21 mouse cellular contexts compared by ENCODE assay signal in genomic region chr4:39934025-39934708, GRCm38 (mm10).
DNase-seq lines count a peak whose midpoint lies in the region; ATAC-seq and TF ChIP-seq lines count a peak whose summit lies in the region.
"Had no signal": no experiment of that assay in that cellular context is flagged by ENCODE, and none has a peak within 500 bp of the region (broad histone marks: within the 10 kb centered on the region; RNA-seq: fewer than 3 reads in every experiment).

No protein-coding gene starts in this region.

- H3K27me3 ChIP-seq in hindbrain, embryonic 15.5 days = no peaks in the 10 kb centered on the region
- no peaks in the 10 kb centered on the region for H3K27me3 ChIP-seq in hindbrain, embryonic 13.5 days
- H3K27me3 ChIP-seq in forebrain, embryonic 16.5 days (replicated peaks; ENCODE audit: control insufficient read depth, insufficient read depth, low read length) = no peaks in the 10 kb centered on the region
- no peaks in the 10 kb centered on the region for H3K27me3 ChIP-seq in heart, adult 2 months (ENCODE audit: control insufficient read depth, insufficient read depth, low read length)
- H3K27me3 ChIP-seq: liver, embryonic 13.5 days had no signal

- H3K9ac ChIP-seq in hindbrain, embryonic 15.5 days = no peak overlapping the region
- no peak overlapping the region for H3K9ac ChIP-seq in hindbrain, embryonic 13.5 days
- H3K9ac ChIP-seq in forebrain, embryonic 16.5 days (replicated peaks; ENCODE audit: low read depth, low read length) = no peak overlapping the region
- H3K9ac ChIP-seq in heart, adult 2 months (ENCODE audit: low read depth, low read length) = no peak overlapping the region
- H3K9ac ChIP-seq: liver, embryonic 13.5 days had no signal

- DNase-seq in cerebellum, postnatal 10 days = peak; percentile 18 to 25
- DNase-seq in cerebellum, adult 8-10 months = no peak
- peak; percentile 5 to 6 for DNase-seq in left cerebral cortex, postnatal 14 days (ENCODE audit: low spot score in 2 of 2)
- no peak for DNase-seq in left cerebral cortex, adult 11 months (ENCODE audit: low spot score)
- DNase-seq in heart, adult 2 months = no peak
- DNase-seq: adrenal gland, adult 8-10 months; cerebellum, adult 2 months; gastrocnemius, postnatal 25 days; heart, postnatal 4 days; kidney, adult 18-20 months; kidney, postnatal 4 days; liver, embryonic 13.5 days; lung, adult 2 months; lung, postnatal 14 days had no signal

- 79% methylated on average over 12 of the region's 12 CpGs for whole genome bisulfite sequencing in hindbrain, embryonic 15.5 days
- WGBS in hindbrain, embryonic 13.5 days = 86% methylated on average over 12 of the region's 12 CpGs
- WGBS in forebrain, embryonic 16.5 days = 59% methylated on average over 12 of the region's 12 CpGs
- 69% methylated on average over 12 of the region's 12 CpGs for WGBS in heart, adult 2 months

- H3K4me3 ChIP-seq in hindbrain, embryonic 15.5 days = no peak overlapping the region
- H3K4me3 ChIP-seq in hindbrain, embryonic 13.5 days = no peak overlapping the region
- no peak overlapping the region for H3K4me3 ChIP-seq in forebrain, embryonic 16.5 days (replicated peaks; ENCODE audit: low read length)
- H3K4me3 ChIP-seq in heart, adult 2 months = no peak overlapping the region
- H3K4me3 ChIP-seq: liver, embryonic 13.5 days had no signal

- intact Hi-C loops in left cerebral cortex, postnatal 14 days (cut with DNase I) = no loop called here
- intact Hi-C loops in heart, adult 2 months (cut with DNase I) = no loop called here

- H3K4me1 ChIP-seq in hindbrain, embryonic 15.5 days (replicated peaks) = no peaks in the 10 kb centered on the region
- no peaks in the 10 kb centered on the region for H3K4me1 ChIP-seq in hindbrain, embryonic 13.5 days (replicated peaks)
- H3K4me1 ChIP-seq in forebrain, embryonic 16.5 days (replicated peaks; ENCODE audit: control insufficient read depth, insufficient read depth, low read length) = no peaks in the 10 kb centered on the region
- no peaks in the 10 kb centered on the region for H3K4me1 ChIP-seq in heart, adult 2 months (ENCODE audit: control insufficient read depth, insufficient read depth, low read length)
- H3K4me1 ChIP-seq: liver, embryonic 13.5 days had no signal

- no peak for TF ChIP-seq CTCF in heart, adult 2 months (IDR thresholded peaks at IDR 0.05)

- ATAC-seq in hindbrain, embryonic 15.5 days (ENCODE audit: low FRiP score, low read depth) = peak; percentile 30; the same call in 1 of the 2 replicates
- ATAC-seq in hindbrain, embryonic 13.5 days (ENCODE audit: low FRiP score) = no peak
- peak; percentile 80 for ATAC-seq in forebrain, embryonic 16.5 days
- ATAC-seq: activated CD4-positive, CD25-positive, alpha-beta regulatory T cell, adult 4 months; inflammation-experienced regulatory T-cells, adult 6 months had no signal

- TF ChIP-seq EP300 in heart, adult 2 months (IDR thresholded peaks at IDR 0.05; ENCODE audit: insufficient read depth, low read depth, low read length) = no peak

- no peak overlapping the region for H3K4me2 ChIP-seq in hindbrain, embryonic 15.5 days
- no peak overlapping the region for H3K4me2 ChIP-seq in hindbrain, embryonic 13.5 days
- no peak overlapping the region for H3K4me2 ChIP-seq in forebrain, embryonic 16.5 days (ENCODE audit: low read length)
- H3K4me2 ChIP-seq: liver, embryonic 13.5 days; midbrain, embryonic 11.5 days had no signal

- H3K79me2 ChIP-seq in heart, adult 2 months (replicated peaks; ENCODE audit: control insufficient read depth, insufficient read depth, low read length) = no peaks in the 10 kb centered on the region

- no peak for TF ChIP-seq POLR2A in heart, adult 2 months (IDR thresholded peaks at IDR 0.05; ENCODE audit: insufficient read depth, low read depth, low read length)

- H3K9me3 ChIP-seq in hindbrain, embryonic 15.5 days = no peaks in the 10 kb centered on the region
- no peaks in the 10 kb centered on the region for H3K9me3 ChIP-seq in hindbrain, embryonic 13.5 days
- H3K9me3 ChIP-seq in forebrain, embryonic 16.5 days (ENCODE audit: control insufficient read depth, low read length) = no peaks in the 10 kb centered on the region
- H3K9me3 ChIP-seq: liver, embryonic 13.5 days had no signal

- no peak overlapping the region for H3K27ac ChIP-seq in hindbrain, embryonic 15.5 days (replicated peaks)
- no peak overlapping the region for H3K27ac ChIP-seq in hindbrain, embryonic 13.5 days
- no peak overlapping the region for H3K27ac ChIP-seq in forebrain, embryonic 16.5 days (ENCODE audit: low read length)
- no peak overlapping the region for H3K27ac ChIP-seq in heart, adult 2 months
- H3K27ac ChIP-seq: liver, embryonic 13.5 days; stomach, postnatal 0 days had no signal

- H3K36me3 ChIP-seq in hindbrain, embryonic 15.5 days = no peaks in the 10 kb centered on the region
- H3K36me3 ChIP-seq in hindbrain, embryonic 13.5 days = no peaks in the 10 kb centered on the region
- no peaks in the 10 kb centered on the region for H3K36me3 ChIP-seq in forebrain, embryonic 16.5 days (ENCODE audit: control insufficient read depth, insufficient read depth)
- no peaks in the 10 kb centered on the region for H3K36me3 ChIP-seq in heart, adult 2 months (ENCODE audit: control insufficient read depth, insufficient read depth, low read length)
- H3K36me3 ChIP-seq: liver, embryonic 13.5 days had no signal

Comparison
In these comparisons a context has a peak if more than half of its experiments do, and no peak if none do; other contexts are left out.
1. DNase-seq: peak in cerebellum, postnatal 10 days (2 of 2) and left cerebral cortex, postnatal 14 days (2 of 2); none in cerebellum, adult 8-10 months (single experiment), left cerebral cortex, adult 11 months (single experiment) and heart, adult 2 months (0 of 2).